Mouse (Mus musculus): Measurements from ENCODE around the gene Cadm3.

The Cadm3 gene

DNA sequence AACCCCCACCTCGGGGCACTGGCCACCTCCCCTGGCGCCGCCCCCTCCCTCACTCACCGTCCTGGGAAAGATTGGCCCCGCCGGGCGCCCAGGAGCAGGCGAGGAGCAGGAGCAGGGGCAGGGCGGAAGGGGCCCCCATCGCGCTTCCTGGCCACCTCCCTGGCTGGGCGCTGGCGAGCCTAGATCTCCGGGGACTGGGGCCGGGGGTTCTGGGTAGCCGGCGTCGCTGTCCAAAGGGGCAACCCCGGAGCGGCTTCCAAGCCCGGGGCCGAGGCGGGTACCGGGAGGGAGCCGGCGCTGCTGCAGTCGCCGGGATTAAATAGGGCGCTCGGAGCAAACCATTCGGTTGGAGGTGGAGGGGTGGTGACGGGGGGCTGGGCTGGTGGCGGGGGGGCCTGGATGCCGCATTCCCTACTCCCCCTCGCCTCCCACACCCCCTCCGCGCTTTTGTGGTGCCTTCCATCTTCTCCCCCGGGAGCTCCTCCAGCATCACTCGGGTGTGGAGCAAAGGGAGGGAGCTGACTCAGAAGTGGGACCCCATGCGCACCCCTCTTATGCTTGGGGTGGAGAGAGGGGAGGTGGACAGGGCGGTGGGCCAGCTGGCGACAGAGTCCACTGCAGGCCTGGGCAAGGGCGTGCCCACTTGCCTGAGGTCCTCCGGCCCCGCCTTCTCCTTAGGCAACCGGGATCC is at the start of gene Cadm3:
Gene Cadm3, minus strand, starts transcription at position 340 of the 691 bp plus-strand sequence.
- DNase-seq (ENCODE audit: low read depth in 1 of 2, low spot score in 2 of 2) = no peak

DNA sequence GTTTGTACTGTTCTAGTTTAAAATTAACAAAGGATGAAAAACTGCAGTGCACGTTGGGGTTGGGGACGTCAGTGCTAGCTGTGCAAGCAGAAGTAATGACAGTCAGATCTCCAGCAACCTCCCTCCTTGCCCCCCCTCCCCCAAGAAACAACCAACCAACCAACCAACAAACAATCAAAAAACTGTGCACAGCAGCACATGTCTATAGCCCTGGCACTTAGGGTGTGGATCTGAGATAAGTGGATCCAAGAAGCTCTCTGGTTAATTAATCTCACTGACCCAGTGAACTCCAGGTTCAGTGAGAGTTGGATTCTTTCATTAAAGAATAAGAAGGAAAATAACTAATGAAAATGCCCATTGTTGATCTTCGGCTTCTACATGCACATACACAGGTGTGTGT is 47.1 kb upstream of the Cadm3 start:
- no peak for DNase-seq (ENCODE audit: low read depth in 1 of 2, low spot score in 2 of 2)

DNA sequence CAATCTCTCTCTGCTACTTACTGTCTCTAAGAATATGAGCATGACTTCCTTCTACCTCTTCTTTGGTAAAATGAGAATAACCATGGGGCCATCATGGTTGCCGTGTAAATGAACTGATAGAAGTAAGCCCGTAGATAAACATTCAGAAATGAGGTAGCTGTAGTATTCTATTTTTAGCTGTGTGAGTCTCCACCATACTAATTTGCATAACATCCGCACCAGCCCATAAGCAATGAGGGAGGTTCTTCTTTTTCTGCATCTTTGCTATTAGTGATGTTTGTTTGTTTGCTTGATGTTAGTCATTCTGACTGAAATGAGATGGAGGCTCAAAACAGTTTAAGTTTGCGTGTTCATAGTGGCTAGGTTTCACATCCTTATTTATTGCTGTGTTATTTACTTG is 44.4 kb upstream of the Cadm3 start:
- DNase-seq (ENCODE audit: low read depth in 1 of 2, low spot score in 2 of 2) = no peak

DNA sequence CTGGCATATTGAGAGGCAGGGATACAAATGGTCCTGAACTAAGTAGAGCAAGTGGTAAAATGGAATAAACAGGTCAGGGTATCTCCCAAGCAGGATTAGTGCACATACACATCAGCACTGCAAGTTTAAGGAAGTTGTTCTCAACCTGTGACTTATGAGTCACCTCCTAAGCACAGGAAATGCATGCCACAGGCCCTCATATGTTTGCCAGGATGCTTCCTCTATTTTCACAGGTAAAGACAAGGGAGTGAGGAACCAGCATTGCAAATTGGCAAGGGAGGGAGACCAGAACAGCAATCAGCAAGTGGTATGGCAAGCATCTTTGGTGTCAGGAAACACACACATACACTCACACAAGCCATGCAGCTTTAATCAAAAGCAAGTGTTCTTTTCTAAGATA is 41.6 kb upstream of the Cadm3 start:
- peak in 1 of 2 experiments; percentile 53 for DNase-seq (ENCODE audit: low read depth in 1 of 2, low spot score in 2 of 2)

DNA sequence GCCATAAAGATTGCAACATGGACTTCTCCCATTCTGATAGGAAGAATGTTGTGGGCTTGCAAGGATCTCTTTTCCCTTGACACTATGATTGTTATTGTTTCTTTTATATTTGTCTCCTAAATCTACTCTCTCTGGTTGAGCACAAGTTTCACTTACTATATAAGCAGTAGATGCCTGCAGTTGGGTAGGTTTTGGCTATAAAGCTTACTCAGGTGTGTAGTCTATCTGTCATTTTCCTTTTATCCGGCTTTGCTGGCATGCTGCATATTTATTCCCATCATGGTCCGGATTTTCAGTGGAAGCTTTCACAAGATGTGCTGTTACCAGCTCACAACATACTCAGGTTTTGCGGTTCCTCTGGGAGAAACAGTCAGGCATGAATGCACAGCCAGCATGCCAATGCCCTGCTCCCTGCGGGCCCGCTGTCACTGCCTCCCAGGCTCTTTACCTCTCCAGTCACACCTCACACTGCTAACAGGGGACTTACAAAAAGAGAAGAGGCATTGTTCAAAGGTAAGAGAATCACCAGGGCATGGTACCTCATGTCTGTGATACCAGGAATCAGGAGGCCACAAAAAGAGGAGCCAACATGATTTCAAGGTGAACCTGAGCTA is 37.3 kb upstream of the Cadm3 start:
- no peak for DNase-seq (ENCODE audit: low read depth in 1 of 2, low spot score in 2 of 2)

DNA sequence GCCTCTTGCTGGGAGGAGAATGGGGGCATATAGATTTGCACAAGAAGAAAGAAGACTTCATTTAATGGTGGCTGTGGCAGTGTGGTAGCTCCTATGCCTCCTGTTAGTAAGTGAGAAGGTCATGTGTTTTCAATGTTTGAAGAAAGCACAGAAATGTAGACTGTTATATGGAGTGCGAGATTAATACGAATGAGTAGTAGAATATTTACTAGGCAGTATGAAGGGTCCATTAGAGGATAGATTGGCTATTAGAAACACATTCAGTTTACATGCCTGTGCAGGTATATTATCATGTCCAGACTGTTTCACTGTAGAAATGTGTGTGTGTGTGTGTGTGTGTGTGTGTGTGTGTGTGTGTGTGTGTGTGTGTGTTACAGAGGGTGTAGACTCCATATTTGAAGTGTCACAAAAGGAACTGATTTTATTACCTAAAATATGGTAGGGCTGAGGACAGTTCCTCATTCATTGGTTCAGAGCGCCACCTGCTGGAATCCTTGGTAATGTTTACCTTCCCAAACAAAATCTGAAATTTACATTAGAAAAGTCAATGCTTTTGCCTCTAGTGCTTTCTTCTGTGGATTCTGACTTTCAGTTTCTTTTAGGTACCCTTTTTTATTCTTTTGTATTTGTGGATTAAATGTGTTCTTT is 31.0 kb upstream of the Cadm3 start:
- peak in 1 of 2 experiments; percentile 56 for DNase-seq (ENCODE audit: low read depth in 1 of 2, low spot score in 2 of 2)

DNA sequence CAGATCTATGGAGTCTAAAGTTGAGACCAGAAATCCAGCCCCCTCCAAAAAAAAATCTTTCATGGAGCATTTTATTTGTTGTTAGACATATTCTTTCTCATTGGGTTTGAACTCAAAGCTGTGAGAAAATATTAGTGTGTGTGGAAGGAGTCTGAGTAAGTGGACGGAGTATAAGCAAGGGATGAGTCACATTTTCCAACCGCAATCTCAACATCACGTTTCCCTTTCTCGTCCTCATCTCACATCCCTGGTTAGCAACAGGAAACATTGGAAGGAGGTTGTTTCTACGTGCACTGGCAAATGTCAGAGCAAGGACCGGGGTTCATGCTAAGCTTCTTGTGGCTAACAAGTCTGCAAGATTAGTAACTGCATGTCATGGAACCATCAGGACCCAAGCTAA is 24.3 kb upstream of the Cadm3 start:
- DNase-seq (ENCODE audit: low read depth in 1 of 2, low spot score in 2 of 2) = no peak

DNA sequence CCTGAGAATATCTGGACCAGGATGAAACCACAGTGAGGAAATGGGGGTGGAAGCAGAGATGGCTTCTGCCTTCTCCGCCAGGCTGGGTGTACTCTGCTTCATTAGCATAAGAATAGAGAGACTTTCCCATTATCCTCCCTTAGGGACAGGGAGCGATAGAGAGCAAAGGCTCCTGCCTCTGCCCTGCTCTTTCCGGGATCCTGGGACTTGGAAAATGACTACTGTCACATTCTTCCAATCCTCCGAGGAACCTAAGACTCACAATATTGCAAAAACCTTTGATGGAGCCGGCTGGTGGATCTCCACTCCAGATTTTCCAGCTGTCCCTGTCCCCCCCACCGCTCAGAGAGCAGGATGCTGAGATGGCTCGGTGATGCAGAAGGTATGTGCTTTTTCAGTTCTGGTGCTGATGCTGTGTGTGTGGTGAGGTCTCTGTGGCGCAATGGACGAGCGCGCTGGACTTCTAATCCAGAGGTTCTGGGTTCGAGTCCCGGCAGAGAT is 22.5 kb upstream of the Cadm3 start:
- DNase-seq (ENCODE audit: low read depth in 1 of 2, low spot score in 2 of 2) = no peak

DNA sequence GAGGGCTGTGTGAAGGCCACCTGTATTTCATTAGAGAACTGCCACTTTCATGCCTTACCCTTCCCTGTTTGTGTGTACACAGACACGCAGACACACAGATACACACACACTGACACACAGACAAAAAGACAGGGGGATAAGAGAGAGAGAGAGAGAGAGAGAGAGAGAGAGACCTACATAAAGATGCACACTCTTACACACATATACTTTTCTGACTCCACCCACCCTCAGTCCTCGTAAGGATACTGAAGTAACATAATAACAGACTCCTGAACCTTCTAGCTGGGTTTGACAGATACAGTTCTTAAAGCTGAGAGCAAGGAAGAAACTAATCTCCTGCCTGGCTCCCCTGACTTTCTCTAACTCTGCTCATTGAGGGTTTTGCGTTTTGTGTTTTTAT is 21.9 kb upstream of the Cadm3 start:
- DNase-seq (ENCODE audit: low read depth in 1 of 2, low spot score in 2 of 2) = no peak

DNA sequence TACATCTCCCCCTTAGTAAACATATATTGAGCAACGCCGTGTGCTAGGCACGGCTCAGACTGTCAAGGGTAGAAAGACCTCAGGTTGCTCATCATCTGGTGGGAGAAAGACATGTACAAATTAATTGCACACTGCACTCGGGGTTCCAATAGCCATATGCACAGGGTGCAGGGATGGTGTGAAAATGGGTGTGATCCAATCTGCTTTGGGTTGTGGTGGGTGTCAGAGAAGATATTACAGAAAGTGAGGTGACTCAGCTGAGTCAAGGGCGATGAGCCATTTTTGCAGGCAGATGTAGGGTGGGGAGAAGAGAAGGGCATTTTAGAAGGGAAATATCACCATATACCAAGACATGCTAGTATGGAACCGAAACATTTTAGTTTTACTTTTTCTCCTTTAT is 13.9 kb upstream of the Cadm3 start:
- DNase-seq (ENCODE audit: low read depth in 1 of 2, low spot score in 2 of 2) = no peak

DNA sequence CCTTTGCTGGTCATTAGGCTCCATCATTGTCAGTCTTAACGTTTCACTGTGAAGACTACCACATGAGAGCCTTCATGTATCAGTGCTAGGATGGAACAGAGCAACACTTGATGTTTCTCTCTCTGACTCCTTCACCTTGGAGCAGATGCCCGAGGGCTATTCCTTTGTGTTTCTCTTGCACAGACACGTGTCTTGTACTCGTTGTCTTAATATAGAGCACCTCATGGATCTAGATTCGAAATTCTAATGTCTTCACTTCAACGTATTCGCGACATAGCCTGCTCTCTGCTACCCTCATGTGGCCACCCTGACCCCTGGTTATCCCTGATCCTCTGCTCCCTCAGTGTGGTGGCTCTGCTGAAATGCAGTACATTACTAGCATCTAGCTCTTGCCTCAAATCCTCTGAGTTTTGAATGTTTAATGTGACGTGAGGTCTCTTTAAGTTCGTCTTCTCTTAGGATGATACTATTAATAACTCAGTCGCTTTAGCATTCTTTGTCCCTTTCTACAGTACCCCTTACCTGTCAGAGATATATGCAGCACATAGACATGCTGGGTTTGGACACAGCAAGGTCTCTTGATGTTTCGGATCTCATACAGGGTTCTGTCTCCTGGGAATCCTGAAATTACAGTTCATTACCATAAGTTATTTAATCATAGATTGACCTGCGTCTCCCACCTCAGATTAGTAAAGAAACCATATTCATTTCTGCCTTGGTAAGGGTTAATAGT is 10.1 kb upstream of the Cadm3 start:
- peak in 1 of 2 experiments; percentile 37 for DNase-seq (ENCODE audit: low read depth in 1 of 2, low spot score in 2 of 2)

DNA sequence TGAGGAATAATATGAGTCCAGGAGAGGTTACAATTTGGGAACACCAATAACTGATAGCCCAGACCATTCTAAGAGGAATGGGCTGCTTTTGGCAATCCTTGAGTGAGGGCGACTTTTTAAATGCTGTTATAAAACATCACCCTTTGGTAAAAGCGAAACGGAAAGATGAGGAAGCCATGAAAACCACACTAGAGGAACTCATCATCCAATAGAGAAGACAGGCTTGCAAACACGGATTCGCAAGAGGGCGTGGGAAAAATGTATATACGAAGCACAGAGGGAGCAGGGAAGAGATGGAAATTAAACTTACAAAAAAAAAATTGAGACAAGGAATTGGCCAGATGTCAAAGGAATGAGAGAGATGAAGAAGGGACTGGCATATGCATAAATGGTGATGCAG is 6.5 kb upstream of the Cadm3 start:
- no peak for DNase-seq (ENCODE audit: low read depth in 1 of 2, low spot score in 2 of 2)

DNA sequence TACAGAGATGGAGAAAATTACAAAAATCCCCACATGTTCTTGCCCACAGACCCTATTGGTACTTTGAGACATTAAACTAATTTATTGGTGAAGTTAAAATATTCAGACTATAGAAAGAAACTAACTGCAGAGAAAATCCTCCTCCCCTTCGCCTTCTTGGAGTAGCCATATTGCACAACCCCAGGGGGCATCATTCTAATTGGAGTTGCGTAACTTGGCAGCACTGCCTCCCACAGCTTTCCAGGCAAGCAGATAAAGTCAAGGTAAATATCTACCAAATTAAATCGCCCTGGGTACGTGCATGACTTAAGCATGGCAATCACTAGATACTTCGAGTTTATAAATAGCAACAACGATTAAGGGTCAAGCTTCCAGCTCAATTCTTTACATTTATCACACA is 4.1 kb upstream of the Cadm3 start:
- DNase-seq (ENCODE audit: low read depth in 1 of 2, low spot score in 2 of 2) = no peak

DNA sequence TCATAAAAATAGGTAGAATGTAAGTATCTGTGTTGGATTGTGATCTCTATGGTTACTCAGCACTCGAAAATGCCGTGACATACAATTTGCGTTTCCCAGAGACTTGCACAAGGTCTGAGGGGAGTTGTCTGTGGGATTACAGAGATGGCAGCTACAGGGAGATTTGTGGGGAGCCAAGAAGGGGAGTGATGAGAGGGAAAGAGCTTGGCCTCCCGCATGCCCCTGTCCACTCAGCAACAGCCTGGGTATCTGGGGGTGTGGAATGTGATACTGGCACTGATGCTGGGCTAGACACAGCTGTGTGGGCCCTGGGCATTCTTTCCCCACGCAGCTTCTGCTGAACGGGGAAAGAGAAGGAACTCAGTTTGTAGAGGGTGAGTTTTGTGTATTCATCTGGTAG is 3.0 kb upstream of the Cadm3 start:
- DNase-seq (ENCODE audit: low read depth in 1 of 2, low spot score in 2 of 2) = no peak

DNA sequence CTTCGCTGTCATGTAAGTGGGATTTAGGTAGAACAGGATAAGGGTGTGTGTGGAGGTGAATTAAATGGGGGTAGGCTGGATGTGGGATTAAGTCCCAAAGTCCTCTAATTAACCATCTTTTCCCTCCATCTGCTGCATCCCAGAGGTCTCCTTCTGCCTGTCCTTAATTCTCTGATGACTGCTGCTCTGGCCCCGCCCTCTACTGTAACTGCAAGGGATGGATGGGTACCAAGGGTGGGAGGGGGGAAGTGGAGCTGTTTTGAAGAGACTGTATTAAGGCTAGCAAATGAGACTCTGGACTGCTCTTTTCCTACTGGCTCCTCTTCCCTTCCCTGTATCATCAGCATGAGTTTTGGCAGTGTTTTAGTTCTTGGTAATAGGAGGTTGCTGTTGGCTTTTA is 2.1 kb upstream of the Cadm3 start:
- no peak for DNase-seq (ENCODE audit: low read depth in 1 of 2, low spot score in 2 of 2)

DNA sequence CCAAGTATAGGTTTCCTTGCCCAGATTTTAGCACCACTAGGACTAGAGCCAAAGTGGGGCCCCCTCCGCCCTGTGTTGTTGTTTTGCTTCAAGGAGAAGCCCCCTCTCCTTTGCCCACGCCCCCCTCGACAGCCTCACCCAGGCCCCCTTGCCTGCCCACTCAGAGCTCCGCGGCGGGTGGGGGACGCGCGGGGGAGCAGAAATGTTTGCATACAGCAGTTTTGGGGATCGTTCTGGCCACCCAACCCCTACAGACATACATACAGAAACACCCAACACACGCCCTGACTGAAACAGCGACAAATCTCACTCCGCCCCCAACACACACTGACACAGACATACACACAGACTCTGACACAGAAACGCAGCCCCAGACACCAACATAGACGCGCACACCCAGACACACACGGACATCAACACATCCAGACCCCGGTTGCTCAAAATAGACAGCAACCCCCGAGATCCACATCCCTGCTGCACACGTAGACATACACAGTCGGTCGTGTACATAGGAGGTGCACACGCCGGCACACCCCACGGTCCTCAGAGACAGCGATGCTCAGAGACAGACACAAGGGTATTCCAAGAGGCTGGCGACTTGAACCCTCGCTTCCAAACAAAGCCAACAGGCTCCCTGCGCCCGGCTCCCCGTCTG is 667 bp downstream of the Cadm3 start:
- no peak for DNase-seq (ENCODE audit: low read depth in 1 of 2, low spot score in 2 of 2)

DNA sequence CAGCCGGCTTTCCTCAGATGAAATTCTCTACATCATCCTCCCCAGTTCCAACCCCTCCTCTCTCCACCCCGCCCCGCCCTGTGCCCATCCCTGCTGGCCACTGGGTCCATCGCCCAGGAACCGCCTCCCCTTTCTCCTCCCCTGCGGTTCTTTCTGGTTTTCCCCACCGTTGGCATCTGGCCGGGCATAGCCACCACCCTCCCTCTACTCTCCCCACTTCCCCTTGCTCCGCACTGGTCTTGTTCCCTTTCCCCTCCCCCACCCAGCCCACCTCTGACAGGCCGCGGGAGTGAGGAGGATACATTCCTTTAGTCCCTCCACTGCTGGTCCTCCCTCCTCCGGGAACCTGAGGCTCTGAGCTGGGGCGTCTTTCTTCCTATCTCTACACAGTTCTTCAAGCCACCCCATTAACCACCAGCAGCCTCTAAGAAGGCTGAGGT is 1.5 kb downstream of the Cadm3 start:
- DNase-seq (ENCODE audit: low read depth in 1 of 2, low spot score in 2 of 2) = peak in 1 of 2 experiments; percentile 46

DNA sequence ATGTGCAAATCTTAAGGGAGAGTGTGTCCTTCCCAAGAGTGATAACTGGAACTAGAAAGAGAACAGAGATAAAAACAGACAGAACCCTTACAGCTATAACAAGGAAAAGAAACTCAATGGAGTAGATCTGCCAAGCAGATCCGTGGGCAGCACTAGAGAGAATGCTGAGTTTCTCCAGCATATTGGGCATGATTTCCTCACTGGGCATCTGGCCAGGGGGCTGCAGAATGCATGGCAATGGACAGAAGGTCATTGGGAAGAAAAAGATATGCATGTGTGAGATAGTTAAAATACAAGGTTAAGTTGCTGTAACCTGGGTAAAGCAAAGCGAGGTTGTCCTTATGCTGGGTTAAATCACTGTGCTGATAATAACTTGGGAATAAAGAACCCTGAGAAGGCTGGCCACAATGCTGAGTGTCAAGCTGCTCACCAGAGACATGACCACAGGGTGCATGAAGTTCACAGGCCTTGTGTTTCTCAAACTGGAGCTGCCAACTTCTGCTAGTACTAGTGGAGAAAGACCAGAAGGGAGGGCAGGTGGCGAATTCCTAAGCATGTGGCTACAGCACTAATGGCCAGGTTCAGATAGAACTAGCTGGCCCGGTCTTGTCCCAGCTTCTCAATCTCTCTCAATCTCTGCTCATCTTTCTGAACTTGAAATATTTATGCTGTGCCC is 3.2 kb downstream of the Cadm3 start:
- no peak for DNase-seq (ENCODE audit: low read depth in 1 of 2, low spot score in 2 of 2)

DNA sequence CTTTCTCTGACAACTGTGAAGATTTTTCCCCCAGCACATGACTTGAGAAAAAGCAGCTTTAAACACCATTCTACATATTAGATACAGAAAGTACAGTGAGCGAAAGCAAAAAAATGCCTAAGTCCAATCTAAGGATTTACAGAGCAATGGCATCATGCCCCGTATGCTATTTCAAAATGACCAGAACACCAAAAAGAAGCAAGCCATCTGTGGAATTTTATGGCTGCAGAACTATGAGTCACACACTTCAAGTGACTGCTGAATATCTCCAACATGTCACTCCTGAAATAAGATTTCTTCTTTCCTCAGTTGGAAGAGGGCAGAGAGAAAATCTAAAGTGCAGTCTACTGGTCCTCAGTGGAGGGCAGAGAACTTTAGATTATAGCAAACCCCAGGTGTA is 4.1 kb downstream of the Cadm3 start:
- no peak for DNase-seq (ENCODE audit: low read depth in 1 of 2, low spot score in 2 of 2)

DNA sequence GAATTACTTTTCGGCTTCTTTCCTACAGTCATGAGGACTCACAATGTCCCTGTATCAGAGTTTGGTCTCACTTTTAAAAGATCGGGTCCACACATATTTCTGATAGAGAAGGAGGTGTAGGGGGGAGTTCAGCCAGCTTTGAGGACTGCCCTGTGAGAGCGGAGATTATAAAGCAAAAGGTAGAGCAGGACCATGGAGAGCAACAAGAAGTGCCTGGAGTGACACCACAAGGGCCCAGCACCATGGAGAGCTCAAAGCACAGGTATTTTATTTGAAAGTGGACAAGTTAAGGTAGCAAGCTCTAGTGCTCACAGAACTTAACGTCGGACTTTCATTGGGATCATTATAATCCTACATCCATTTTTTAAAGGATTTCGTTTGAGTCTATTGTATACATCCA is 5.8 kb downstream of the Cadm3 start:
- no peak for DNase-seq (ENCODE audit: low read depth in 1 of 2, low spot score in 2 of 2)
